Mouse (Mus musculus): ENCODE results near the gene Sla2. TPM values are rescaled to one million over a fixed set of nuclear protein-coding genes. Genes with fewer than 3 reads are reported as not detected.

The Sla2 gene
- polyA plus RNA-seq, 1 experiment from 2014 or later = 0.17 TPM

Other genes starting within 250 kb of the Sla2 start
- 42.4 and 44.8 TPM in 2 replicates for gene Myl9, start 111.8 kb downstream of the Sla2 start, polyA plus RNA-seq (2015; fragmentation: Nextera tagmentation; extraction: Ambion mirVana)
- 21.3 and 22.6 TPM in 2 replicates for gene Tgif2, start 47.2 kb downstream of the Sla2 start, polyA plus RNA-seq (2015; fragmentation: Nextera tagmentation; extraction: Ambion mirVana)
- 9.1 TPM in 2 replicates for gene 4930518I15Rik, start 29.2 kb downstream of the Sla2 start, polyA plus RNA-seq (2015; fragmentation: Nextera tagmentation; extraction: Ambion mirVana)
- 145 and 148 TPM in 2 replicates for gene Rab5if, start 24.1 kb downstream of the Sla2 start, polyA plus RNA-seq (2015; fragmentation: Nextera tagmentation; extraction: Ambion mirVana)
- gene Ndrg3, start 104.9 kb upstream of the Sla2 start, polyA plus RNA-seq (2015; fragmentation: Nextera tagmentation; extraction: Ambion mirVana) = 135 and 141 TPM in 2 replicates
- 11.0 and 13.2 TPM in 2 replicates for gene Dsn1, start 120.0 kb upstream of the Sla2 start, polyA plus RNA-seq (2015; fragmentation: Nextera tagmentation; extraction: Ambion mirVana)
- gene Soga1, start 192.1 kb upstream of the Sla2 start, polyA plus RNA-seq (2015; fragmentation: Nextera tagmentation; extraction: Ambion mirVana) = 5.2 and 6.3 TPM in 2 replicates
- gene Tldc2, start 199.9 kb upstream of the Sla2 start, polyA plus RNA-seq (2015; fragmentation: Nextera tagmentation; extraction: Ambion mirVana) = not detected in 2 replicates
- gene Samhd1, start 248.1 kb upstream of the Sla2 start, polyA plus RNA-seq (2015; fragmentation: Nextera tagmentation; extraction: Ambion mirVana) = 9.7 and 12.3 TPM in 2 replicates